Mouse (Mus musculus): ENCODE results near the gene Gm5565.

- TF ChIP-seq CTCF (IDR thresholded peaks at IDR 0.05) (no peak), POLR2A (IDR thresholded peaks at IDR 0.05; ENCODE audit: insufficient read depth, low read depth, low read length) (no peak)
Measured at GRCm38 (mm10) chr5:146205537-146205936, 45.2 kb upstream of the Gm5565 start.
